Mouse (Mus musculus) heart, adult 2 months (tissue): ENCODE data around the gene Sall2. TPM values are rescaled to one million over a fixed set of nuclear protein-coding genes. Genes with fewer than 3 reads are reported as not detected.
"Not testable (repeated sequence)": the region's sequence is repeated elsewhere in the genome, so short reads cannot be mapped to it uniquely, and the experiment has no call there.

Experiments used
- DNase-seq, 2 experiments: peaks; one replicate each; pipeline ENCODE4 v3.0.0; 2021
- H3K27ac ChIP-seq: fragments of 200-600 bp; 2 replicates; pipeline ENCODE4 v1.8.1; 2022
- H3K27me3 ChIP-seq: fragments of 200-500 bp; 2 replicates; pipeline ENCODE4 v1.6.1; 2012; ENCODE audit warnings: mild to moderate bottlenecking, low read length, inconsistent platforms, mixed read lengths; ENCODE audit not compliant: control insufficient read depth, insufficient read depth
- H3K36me3 ChIP-seq: fragments of 200-500 bp; 2 replicates; pipeline ENCODE4 v1.6.1; 2012; ENCODE audit warnings: low read length, inconsistent platforms; ENCODE audit not compliant: control insufficient read depth, insufficient read depth
- H3K4me1 ChIP-seq: fragments of 200-500 bp; 2 replicates; pipeline ENCODE4 v1.6.1; 2011; ENCODE audit warnings: low read length; ENCODE audit not compliant: control insufficient read depth, insufficient read depth
- H3K4me3 ChIP-seq: fragments of 200-600 bp; 2 replicates; pipeline ENCODE4 v1.8.1; 2022
- H3K79me2 ChIP-seq: fragments of 200-500 bp; replicated peaks from 2 replicates; pipeline ENCODE4 v1.6.1; 2012; ENCODE audit warnings: mild to moderate bottlenecking, inconsistent platforms, low read length, moderate library complexity, mixed read lengths; ENCODE audit not compliant: control insufficient read depth, insufficient read depth
- H3K9ac ChIP-seq: fragments of 200-500 bp; 2 replicates; pipeline ENCODE4 v1.6.1; 2012; ENCODE audit warnings: low read depth, mild to moderate bottlenecking, control low read depth, inconsistent platforms, low read length, mixed read lengths
- CTCF ChIP-seq: fragments of 200-600 bp; IDR thresholded peaks from 2 replicates; pipeline ENCODE4 v1.8.1; 2022; ENCODE audit warnings: antibody characterized with exemption, mild to moderate bottlenecking, moderate library complexity
- EP300 ChIP-seq: fragments of 200-500 bp; IDR thresholded peaks from 2 replicates; pipeline ENCODE4 v1.6.1; 2011; ENCODE audit warnings: low read depth, low read length, control low read depth; ENCODE audit not compliant: insufficient read depth
- POLR2A ChIP-seq: fragments of 200-500 bp; IDR thresholded peaks from 2 replicates; pipeline ENCODE4 v1.6.1; 2011; ENCODE audit warnings: mild to moderate bottlenecking, low read depth, low read length, control low read depth; ENCODE audit not compliant: insufficient read depth
- WGBS: fragments of 180-500 bp; shearing (Covaris S2); methylation state at CpG from one replicate; pipeline ENCODE4 v1.1.7; 2018; 5-methylcytosine and 5-hydroxymethylcytosine counted together
- intact Hi-C: fragments of 180-260 bp; cut with DNase I; formaldehyde crosslinking; loops from one replicate; pipeline ENCODE4 v1.15.1; 2025
- polyA plus RNA-seq: library from polyadenylated mRNA; depleted of rRNA; stranded (reverse); fragments of >200 nt; gene quantifications from 2 replicates; pipeline ENCODE4 v1.2.3, GENCODE M21; 2012
- total RNA-seq, 2 experiments: library from RNA; stranded (reverse); gene quantifications; 2 replicates each; pipeline ENCODE4 v1.2.3; 2021

Sall2 gene
- total and polyA plus RNA-seq, 3 experiments: 0.98 to 2.0 (median 1.6) TPM

GRCm38 (mm10) chr14:52310906-52311305, 17.7 kb downstream of the Sall2 start:
- H3K79me2 ChIP-seq: 0 out of 2 replicates have a peak, but pooled peaks cover 2% of the 10 kb centered on the region
- intact Hi-C loops: no loop called here
- H3K27ac ChIP-seq: no peak overlapping the region
- no peaks in the 10 kb centered on the region for H3K27me3 ChIP-seq
- 86% methylated on average over 2 of the region's 2 CpGs for WGBS
- no peak overlapping the region for H3K4me3 ChIP-seq
- peaks cover 1% of the 10 kb centered on the region; the same call in 1 of the 2 replicates for H3K4me1 ChIP-seq
- TF ChIP-seq CTCF: no peak
- H3K9ac ChIP-seq: no peak overlapping the region
- DNase-seq: no peak
- no peaks in the 10 kb centered on the region; the same call in 1 of the 2 replicates for H3K36me3 ChIP-seq

GRCm38 (mm10) chr14:52310343-52310742, 18.2 kb downstream of the Sall2 start:
- H3K9ac ChIP-seq, H3K4me1 ChIP-seq, H3K79me2 ChIP-seq, intact Hi-C loops, H3K27me3 ChIP-seq, H3K4me3 ChIP-seq, H3K36me3 ChIP-seq, DNase-seq, H3K27ac ChIP-seq: not testable (repeated sequence)
- TF ChIP-seq CTCF: peak; percentile 21
- WGBS: 94% methylated on average over 6 of the region's 6 CpGs

- intact Hi-C loops: loop anchor here (5.0 kb wide), 1 partner anchor 64 kb away; no protein-coding TSS in a partner anchor
- Histone ChIP-seq H3K4me1 (peaks cover 2% of the 10 kb centered on the region), H3K27ac (no peak overlapping the region), H3K27me3 (no peaks in the 10 kb centered on the region), H3K4me3 (no peak overlapping the region), H3K36me3 (peaks cover 4% of the 10 kb centered on the region), H3K79me2 (no peaks in the 10 kb centered on the region), H3K9ac (no peak overlapping the region)
- TF ChIP-seq EP300: no peak
- no peak for TF ChIP-seq CTCF
- 100% methylated on average over 2 of the region's 2 CpGs for WGBS
- DNase-seq: no peak
Measured at GRCm38 (mm10) chr14:52306100-52306499, 22.5 kb downstream of the Sall2 start.

- TF ChIP-seq EP300 (peak; percentile 73), POLR2A (peak; percentile 64), CTCF (no peak)
- under 1% methylated on average over 46 of the region's 46 CpGs for WGBS
- intact Hi-C loops: loop anchor here (1.0 to 5.0 kb wide), 4 partner anchors 25 to 420 kb away; partner anchors contain the start of genes Mettl17, Rab2b, Supt16 and Tox4
- peak; percentile 90 to 92 for DNase-seq
- Histone ChIP-seq H3K4me3 (peak within 1 kb of the TSS; percentile 89), H3K4me1 (peaks cover 2% of the 10 kb centered on the region), H3K79me2 (no peaks in the 10 kb centered on the region), H3K27me3 (no peaks in the 10 kb centered on the region), H3K27ac (peak within 1 kb of the TSS; percentile 83), H3K36me3 (peaks cover 4% of the 10 kb centered on the region; the same call in 1 of the 2 replicates), H3K9ac (peak within 1 kb of the TSS; percentile 88)
Measured at GRCm38 (mm10) chr14:52304644-52305271, 23.8 kb downstream of the Sall2 start, which contains the start of gene Mettl3. Gene Mettl3 (minus strand): TSS chr14:52305128.

- H3K36me3 ChIP-seq: not testable (repeated sequence)
- intact Hi-C loops: loop anchor here (5.0 kb wide), 1 partner anchor 106 kb away; the partner anchor contains the start of gene Supt16
Measured at GRCm38 (mm10) chr14:52303517-52303916, 25.0 kb downstream of the Sall2 start.

GRCm38 (mm10) chr14:52295558-52296264, 32.9 kb downstream of the Sall2 start:
- Histone ChIP-seq H3K79me2 (no peaks in the 10 kb centered on the region), H3K9ac (no peak overlapping the region), H3K4me3 (no peak overlapping the region), H3K27ac (no peak overlapping the region), H3K36me3 (no peaks in the 10 kb centered on the region; the same call in 1 of the 2 replicates), H3K4me1 (no peaks in the 10 kb centered on the region), H3K27me3 (no peaks in the 10 kb centered on the region)
- TF ChIP-seq POLR2A (no peak), CTCF (peak; percentile 82)
- no peak for DNase-seq
- intact Hi-C loops: loop anchor here (2.0 kb wide), 1 partner anchor 43 kb away; no protein-coding TSS in a partner anchor
- WGBS: 68% methylated on average over 6 of the region's 6 CpGs

More at GRCm38 (mm10) chr14:52303517-52303916, 25.0 kb downstream of the Sall2 start:
- not testable (repeated sequence) for H3K4me3 ChIP-seq, H3K4me1 ChIP-seq, DNase-seq, H3K9ac ChIP-seq, H3K27me3 ChIP-seq, H3K79me2 ChIP-seq, H3K27ac ChIP-seq
- WGBS: 90% methylated on average over 3 of the region's 3 CpGs
